Mouse (Mus musculus) thymus, postnatal 10 days (tissue): ENCODE data around the gene Cntfr.
"Not testable (repeated sequence)": the region's sequence is repeated elsewhere in the genome, so short reads cannot be mapped to it uniquely, and the experiment has no call there.

Experiments
- DNase-seq, 2 experiments: peaks; one replicate each; pipeline ENCODE4 v3.0.0; 2021; ENCODE audit warnings: low spot score in 2 of 2

Gene Cntfr

DNA sequence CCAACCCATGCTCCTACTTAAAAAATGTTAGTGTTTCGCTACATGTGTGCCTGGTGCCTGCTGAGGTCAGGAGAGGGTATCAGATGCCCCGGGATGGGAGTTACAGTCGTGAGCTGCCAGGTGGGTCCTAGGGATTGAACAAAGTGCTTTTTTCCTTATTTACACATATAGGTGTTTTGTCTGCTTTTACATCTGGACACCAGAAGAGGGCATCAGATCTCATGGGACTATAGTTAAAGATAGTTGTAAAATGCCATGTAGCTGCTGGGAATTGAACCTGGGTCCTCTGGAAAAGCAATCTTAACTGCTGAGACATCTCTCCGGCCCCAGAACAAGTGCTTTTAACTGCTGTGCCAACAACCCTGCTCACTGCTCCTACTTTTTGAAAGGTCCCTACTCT lies 13.3 kb upstream of the Cntfr start:
- no peak for DNase-seq

DNA sequence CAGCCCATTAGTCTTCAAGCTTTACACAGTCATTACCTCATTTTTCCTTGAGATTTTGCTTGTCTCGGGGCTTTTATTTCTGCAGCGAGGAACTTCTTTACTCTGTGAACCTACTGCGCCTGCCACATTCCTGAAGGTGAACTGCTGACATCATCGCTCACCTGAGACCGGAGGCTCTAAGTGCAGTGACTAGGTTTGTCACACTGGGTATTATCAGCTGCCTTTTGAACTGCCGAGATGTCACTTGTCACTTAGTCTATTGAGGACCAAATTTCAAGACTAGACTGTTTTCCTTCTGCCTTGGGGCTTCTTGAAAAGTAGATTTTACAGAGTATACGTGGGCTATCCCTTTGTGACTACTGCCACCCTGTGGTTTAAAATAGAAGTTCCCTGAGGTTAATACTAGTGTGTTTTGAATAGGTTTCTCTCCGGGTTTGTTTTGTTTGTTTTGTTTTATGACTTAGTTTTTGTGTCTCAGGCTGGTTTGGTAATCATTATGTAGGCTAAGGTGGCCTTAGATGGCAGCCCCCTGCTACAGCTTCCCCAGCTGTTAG lies 11.4 kb upstream of the Cntfr start:
- DNase-seq, result peak in 1 of 2 experiments; percentile 54

DNA sequence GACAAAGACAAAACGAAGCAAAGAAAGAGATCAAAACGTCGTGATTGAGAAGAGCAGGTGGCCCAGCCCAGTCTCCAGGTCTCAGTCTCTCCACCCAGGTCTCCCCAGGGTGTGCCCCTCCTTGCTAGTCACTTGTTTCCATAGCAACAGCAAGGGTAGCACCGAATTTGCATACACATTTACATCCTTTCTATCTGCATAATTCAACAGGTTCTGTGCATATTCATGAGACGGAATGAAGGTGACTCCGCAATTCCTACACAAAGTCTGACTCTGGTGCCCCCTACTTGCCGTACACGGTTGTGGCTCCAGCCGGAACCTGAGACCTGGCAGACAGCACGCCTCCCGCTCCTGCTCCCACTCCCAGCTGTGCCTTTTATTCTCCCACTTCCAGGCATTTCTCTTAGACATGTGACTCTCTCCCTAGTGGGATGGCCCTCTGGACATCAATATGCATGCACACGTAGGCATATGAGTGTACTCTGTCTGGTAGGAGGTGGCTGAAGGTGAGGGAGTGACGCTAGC lies 10.2 kb upstream of the Cntfr start:
- peak; percentile 64 to 65 for DNase-seq

GRCm38 (mm10) chr4:41705922-41706754 lies 9.2 kb upstream of the Cntfr start:
- DNase-seq, result peak; percentile 3 to 9

- no peak for DNase-seq
Measured at GRCm38 (mm10) chr4:41704651-41705050, 7.8 kb upstream of the Cntfr start.

GRCm38 (mm10) chr4:41702226-41702625 lies 5.3 kb upstream of the Cntfr start:
- not testable (repeated sequence) for DNase-seq

GRCm38 (mm10) chr4:41700224-41700623 lies 3.3 kb upstream of the Cntfr start:
- DNase-seq, result not testable (repeated sequence)

DNA sequence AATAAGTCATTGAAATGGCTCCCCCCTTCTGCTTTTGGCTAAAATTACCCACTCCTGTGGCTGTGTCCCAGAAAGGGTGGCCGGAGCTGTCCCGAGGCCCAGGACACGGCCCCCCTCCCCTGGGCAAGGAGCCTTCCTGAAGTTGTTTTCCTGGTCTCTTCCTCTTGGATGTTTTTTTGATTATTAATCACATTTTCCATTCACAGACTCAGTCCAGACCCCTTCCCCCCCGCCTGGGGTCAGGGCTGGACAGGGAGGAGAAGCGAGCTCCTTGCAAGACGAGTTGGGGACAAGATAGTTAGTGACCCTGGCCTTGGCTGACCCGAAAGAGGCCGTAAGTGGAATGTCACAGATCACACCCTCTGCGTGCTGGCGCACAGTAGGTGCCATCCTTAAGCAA lies 2.9 kb upstream of the Cntfr start, which contains the start of gene Il11ra1:
TSS of gene Il11ra1 (plus strand) at position 207 of the 400 bp plus-strand sequence.
- DNase-seq, result not testable (repeated sequence)

- not testable (repeated sequence) for DNase-seq
Measured at GRCm38 (mm10) chr4:41698421-41699016, 1.6 kb upstream of the Cntfr start.

GRCm38 (mm10) chr4:41696452-41696851 lies 437 bp downstream of the Cntfr start:
- DNase-seq, result not testable (repeated sequence)

DNA sequence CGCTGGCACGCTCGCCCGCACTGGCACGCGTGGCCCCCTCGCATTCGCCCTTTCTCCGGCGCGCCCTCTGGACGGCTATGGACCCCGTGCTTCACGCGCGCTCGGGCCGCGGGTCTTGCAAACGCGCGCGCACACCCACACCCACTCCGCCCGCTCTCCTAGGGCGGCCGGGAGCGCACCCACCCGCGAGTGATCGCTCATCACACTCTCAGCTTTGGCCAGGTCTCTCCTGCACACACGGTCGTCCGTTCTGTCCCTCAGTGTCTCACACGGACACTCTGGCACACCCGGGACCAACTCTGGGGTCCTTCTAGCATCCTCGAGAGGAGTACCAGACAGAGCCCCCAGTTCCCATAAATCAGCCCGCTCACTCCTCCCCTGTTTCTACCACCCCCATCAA lies 1.1 kb downstream of the Cntfr start:
- DNase-seq, result not testable (repeated sequence)

GRCm38 (mm10) chr4:41693511-41693910 lies 3.4 kb downstream of the Cntfr start:
- DNase-seq, result not testable (repeated sequence)

DNA sequence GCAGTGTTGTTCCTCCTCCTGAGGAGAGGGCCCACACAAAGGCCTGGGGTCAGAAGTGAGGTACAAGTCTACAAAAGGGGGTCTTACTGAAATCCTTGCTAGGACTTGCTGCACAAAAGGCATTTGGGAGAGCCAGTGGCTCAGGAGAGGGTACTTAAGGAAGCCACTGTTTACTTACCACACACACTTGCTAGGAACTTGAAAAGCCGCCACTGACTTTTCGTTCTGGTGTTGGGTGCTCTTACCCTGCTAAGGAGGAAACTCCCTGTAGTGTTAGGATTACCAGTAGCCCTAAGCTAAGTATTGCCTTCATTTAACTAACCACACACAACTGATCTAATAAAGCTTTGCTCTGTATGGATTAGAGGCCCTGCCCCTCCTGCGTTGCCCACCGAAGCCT lies 6.9 kb downstream of the Cntfr start:
- DNase-seq, result not testable (repeated sequence)

DNA sequence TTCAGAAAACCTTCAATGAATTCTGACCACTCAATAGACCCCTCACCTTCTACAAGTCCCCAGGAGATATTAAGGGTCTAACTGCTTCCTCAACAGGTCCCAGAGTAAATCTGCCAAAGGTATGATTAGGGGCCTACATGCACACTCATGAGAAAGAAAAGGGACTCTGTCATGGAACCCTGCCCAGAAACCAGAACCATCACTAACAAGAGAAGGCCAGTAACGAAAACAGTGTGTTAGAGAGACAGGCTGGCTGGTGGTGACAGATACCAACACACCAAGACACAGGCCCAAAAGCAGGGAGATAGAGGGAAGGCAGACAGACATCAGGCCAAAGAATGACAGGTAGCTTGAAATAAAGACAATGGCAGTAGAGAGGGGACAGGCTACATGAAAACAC lies 8.3 kb downstream of the Cntfr start:
- not testable (repeated sequence) for DNase-seq

DNA sequence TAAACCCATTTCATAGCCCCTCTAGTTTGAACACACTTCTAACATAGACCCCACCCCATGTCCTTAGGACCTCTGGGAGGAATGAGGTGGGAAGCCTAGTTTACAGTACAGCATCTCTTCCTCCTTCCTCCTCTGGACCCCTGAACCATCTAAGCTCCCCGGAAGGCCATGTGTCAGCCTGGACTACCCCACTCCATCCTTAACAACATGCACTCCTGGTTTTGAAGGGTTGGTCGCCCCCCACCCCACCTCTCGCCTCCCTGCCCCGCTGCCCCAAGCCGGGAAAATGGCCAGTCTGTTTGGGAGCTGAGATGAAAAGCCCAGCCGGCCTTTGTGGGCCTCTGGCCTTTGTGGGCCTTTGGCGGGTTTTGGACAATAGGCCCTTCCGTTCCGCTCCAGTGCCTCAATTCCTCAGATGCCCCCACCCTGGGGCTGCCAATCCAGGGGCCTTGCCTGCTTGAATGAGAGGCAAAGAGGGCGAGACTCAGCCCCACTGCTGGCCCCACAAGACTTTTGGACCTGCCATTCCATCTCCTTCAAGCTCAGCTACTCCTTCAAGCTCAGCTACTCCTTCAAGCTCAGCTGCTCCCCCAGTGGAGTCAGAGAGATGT lies 10.9 kb downstream of the Cntfr start:
- DNase-seq, result not testable (repeated sequence)

DNA sequence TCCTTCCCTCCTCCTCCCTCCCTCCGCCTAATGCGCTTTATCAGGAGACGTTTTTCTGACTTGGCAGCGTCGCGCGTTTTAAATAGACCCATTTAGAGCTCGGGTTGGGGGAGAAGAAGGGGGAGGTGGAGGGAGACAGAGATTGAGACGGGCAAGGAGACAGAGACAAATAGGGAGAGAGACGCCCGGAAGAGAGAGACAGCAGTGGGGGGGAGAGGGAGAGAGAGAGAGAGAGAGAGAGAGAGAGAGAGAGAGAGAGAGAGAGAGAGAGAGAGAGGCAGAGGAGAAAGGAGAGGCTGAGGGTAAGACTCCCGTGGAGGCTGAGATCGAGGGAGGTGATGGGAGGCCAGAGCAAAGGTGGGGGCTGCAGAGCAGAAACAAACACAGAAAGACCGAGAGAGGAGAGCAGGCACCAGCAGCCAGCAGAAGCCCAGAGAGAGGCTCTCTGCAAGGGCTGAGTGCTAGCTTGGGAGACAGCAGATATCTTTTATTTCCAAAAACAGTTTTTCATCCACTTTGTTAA lies 11.9 kb downstream of the Cntfr start:
- not testable (repeated sequence) for DNase-seq

- not testable (repeated sequence) for DNase-seq
Measured at GRCm38 (mm10) chr4:41684131-41684930, 12.6 kb downstream of the Cntfr start.

- DNase-seq, result not testable (repeated sequence)
Measured at GRCm38 (mm10) chr4:41683303-41683702, 13.6 kb downstream of the Cntfr start.

DNA sequence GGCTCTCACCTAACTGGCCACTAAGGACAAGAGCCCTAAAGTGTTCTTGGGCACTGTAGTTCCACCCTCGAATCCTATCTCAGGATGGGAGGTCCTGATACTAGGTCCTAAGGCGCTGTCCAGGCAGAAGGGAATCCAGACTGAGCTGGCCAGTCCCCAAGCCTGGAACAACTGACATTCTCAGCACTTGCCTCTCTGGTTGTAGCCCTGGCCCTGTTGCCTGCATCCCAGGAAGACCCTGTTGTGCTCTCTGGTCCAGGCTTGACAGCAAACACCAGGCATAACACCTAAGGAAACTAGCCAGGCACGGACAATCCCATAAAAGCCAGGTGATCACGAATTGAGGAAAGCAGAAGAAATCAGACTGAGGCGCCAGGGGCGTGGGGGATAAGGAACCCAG lies 14.1 kb downstream of the Cntfr start:
- no peak for DNase-seq

- no peak for DNase-seq
Measured at GRCm38 (mm10) chr4:41681947-41682346, 14.9 kb downstream of the Cntfr start.

DNA sequence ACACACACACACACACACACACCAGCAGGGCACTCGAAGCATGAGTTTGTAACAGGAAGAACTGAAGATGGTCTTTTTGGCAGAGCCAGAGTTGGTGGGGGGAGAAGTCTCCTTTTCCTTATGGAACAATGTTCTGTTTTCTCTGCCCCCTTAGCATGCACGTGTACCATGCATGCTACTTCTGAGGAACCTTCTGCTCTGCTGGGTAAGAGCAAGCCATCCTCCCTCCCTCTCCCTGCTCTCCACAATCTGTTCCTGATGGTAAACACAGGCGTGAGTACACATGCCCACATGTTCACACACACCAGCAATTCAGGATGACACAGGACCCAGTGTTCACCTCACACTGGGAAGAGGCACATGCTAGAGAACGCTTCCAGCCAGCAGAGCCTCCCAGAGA lies 15.7 kb downstream of the Cntfr start:
- DNase-seq, result no peak
